Mouse (Mus musculus) ES-Bruce4 (cell line): ENCODE measurements at regions not wholly inside any gene's neighbourhood (a gene's known extent, or its start where the extent isn't known, plus 50 kb on each side); places are given as distances from the start of the nearest gene placed in this dataset.

Source experiments
- H3K27ac ChIP-seq: 2 replicates; pipeline ENCODE4 v1.5.1; 2012; ENCODE audit warnings: low read length, inconsistent platforms; ENCODE audit not compliant: insufficient read depth
- H3K27me3 ChIP-seq: 2 replicates; pipeline ENCODE4 v1.6.1; 2012; ENCODE audit warnings: mild to moderate bottlenecking, low read length, inconsistent platforms; ENCODE audit not compliant: control insufficient read depth, poor library complexity, insufficient read depth, severe bottlenecking
- H3K36me3 ChIP-seq: 2 replicates; pipeline ENCODE4 v1.6.1; 2012; ENCODE audit warnings: inconsistent platforms, mild to moderate bottlenecking, low read length, moderate library complexity; ENCODE audit not compliant: control insufficient read depth, poor library complexity, insufficient read depth, severe bottlenecking
- H3K4me1 ChIP-seq: one replicate; pipeline ENCODE4 v1.8.1; 2011; ENCODE audit warnings: low read length; ENCODE audit not compliant: control insufficient read depth, insufficient read depth
- H3K4me3 ChIP-seq: 2 replicates; pipeline ENCODE4 v1.5.1; 2011; ENCODE audit warnings: low read depth, mild to moderate bottlenecking, low read length
- H3K9ac ChIP-seq: 2 replicates; pipeline ENCODE4 v1.6.1; 2012; ENCODE audit warnings: low read depth, mild to moderate bottlenecking, inconsistent platforms; ENCODE audit not compliant: poor library complexity, severe bottlenecking
- H3K9me3 ChIP-seq: replicated peaks from 2 replicates; pipeline ENCODE4 v1.6.1; 2012; ENCODE audit warnings: mild to moderate bottlenecking, low read length, inconsistent platforms; ENCODE audit not compliant: control insufficient read depth, poor library complexity, insufficient read depth, severe bottlenecking
- CTCF ChIP-seq: IDR thresholded peaks from one replicate; pipeline ENCODE4 v1.8.1; 2011; ENCODE audit warnings: low read depth, low read length
- EP300 ChIP-seq: IDR thresholded peaks from 2 replicates; pipeline ENCODE4 v1.6.1; 2011; ENCODE audit warnings: low read depth, low read length; ENCODE audit not compliant: insufficient read depth
- POLR2A ChIP-seq: IDR thresholded peaks from one replicate; pipeline ENCODE4 v1.8.1; 2011; ENCODE audit warnings: low read length; ENCODE audit not compliant: insufficient read depth

DNA sequence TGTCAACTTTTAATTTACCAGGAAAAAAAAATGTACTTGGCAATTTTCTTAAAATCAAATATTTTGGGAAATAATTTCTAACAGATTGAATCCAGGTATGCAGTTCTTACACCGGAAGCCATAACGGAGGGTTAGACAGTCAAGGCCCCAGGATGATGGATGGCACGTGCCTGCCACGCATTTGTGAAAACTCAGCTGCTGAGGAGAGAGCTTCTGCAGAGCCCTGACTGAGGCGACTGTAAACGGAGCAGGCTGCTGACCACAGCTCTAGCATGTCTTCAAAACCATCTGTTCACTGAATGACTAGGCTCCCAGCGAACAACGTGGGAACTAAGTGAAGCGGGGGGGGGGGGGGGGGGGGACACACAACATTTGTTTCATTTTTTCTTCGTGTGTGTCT, 416.5 kb upstream of the Castor2 start:
- no peak overlapping the region for H3K27ac ChIP-seq

DNA sequence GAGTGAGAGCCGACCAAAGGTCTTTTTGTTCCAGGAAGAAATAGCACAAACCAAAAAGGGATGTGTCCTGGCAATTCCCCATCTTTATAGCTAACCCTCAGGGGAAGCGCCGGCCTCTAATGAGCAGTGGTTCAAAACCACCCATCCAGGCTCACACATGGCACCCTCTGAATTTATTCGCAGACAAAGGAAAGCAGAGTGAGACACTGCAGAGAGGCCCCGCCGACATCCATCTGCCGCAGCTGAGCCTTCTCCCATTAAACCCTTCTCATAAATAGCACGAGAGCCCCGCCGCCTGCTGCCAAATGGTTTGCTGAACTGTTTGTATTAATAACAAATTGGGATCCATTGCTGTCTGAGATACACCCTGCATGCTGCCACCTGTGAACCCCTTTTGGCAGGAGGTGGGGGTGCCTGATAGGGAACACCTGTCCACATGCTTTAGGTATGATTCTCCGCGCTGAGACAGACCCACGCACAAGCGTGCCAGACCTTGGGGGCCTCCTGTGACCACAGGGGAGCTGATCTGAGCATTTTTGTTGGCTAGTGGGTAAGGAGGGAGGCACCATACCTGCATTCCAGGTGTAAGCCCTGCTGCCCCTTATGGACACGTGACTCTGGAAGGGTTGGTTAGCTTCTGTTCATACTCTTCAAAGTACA, 422.6 kb upstream of the Castor2 start:
- Histone ChIP-seq H3K36me3 (no peaks in the 10 kb centered on the region), H3K4me1 (no peaks in the 10 kb centered on the region), H3K27me3 (no peaks in the 10 kb centered on the region), H3K4me3 (no peak overlapping the region), H3K9me3 (no peaks in the 10 kb centered on the region), H3K9ac (no peak overlapping the region), H3K27ac (no peak overlapping the region)
- TF ChIP-seq POLR2A (no peak), CTCF (no peak), EP300 (no peak)

More for the DNA sequence above, 416.5 kb upstream of the Castor2 start:
- H3K36me3 ChIP-seq = no peaks in the 10 kb centered on the region
- H3K9me3 ChIP-seq = no peaks in the 10 kb centered on the region; the same call in 1 of the 2 replicates
- H3K4me1 ChIP-seq = no peaks in the 10 kb centered on the region
- no peaks in the 10 kb centered on the region for H3K27me3 ChIP-seq
- H3K4me3 ChIP-seq = no peak overlapping the region
- no peak overlapping the region for H3K9ac ChIP-seq
- TF ChIP-seq CTCF = no peak
- TF ChIP-seq EP300 = no peak
- TF ChIP-seq POLR2A = no peak

DNA sequence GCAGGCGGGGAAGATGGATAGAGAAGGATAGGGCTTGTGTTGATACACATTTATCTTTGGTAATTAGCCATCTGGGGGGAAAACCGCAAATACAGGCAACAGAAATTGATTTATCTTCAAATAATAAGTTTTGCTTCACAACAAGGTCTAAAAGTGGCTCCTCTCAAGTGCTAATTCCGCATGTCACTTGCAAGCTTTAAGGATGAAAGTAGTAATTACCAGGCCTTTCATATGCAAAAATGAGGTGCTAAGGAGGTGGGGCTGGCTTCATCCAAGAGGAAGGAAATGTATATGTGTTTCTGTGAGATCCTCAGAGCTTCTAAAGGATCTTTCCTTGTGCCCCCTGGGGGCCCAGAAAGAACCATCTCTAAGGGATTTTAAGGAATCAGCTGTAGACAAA, 423.9 kb upstream of the Castor2 start:
- Histone ChIP-seq H3K4me1 (no peaks in the 10 kb centered on the region), H3K36me3 (no peaks in the 10 kb centered on the region), H3K9ac (no peak overlapping the region), H3K27me3 (no peaks in the 10 kb centered on the region), H3K27ac (no peak overlapping the region), H3K9me3 (no peaks in the 10 kb centered on the region), H3K4me3 (no peak overlapping the region)
- TF ChIP-seq POLR2A = no peak
- TF ChIP-seq CTCF = no peak
- no peak for TF ChIP-seq EP300

DNA sequence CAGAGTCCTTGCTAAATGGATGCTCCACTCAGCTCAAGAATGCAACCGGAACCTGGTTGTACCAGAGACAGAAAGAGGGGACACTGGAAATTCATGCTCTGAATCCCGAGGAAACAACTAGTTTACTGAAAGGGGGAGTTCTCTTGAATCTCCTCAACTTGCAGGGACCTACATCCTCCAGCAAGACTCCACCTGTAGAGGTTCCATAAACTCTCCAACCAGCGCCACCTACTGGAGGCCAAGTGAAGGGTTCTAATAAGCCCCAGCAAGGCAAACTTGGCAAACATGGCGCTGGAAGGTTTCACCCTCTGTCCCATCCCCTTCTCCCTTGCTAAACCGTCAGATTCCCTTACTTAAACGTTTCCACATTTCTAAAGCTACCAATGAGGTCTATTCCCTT, 433.0 kb upstream of the Castor2 start:
- Histone ChIP-seq H3K4me1 (no peaks in the 10 kb centered on the region), H3K36me3 (no peaks in the 10 kb centered on the region), H3K9ac (no peak overlapping the region), H3K9me3 (no peaks in the 10 kb centered on the region), H3K27ac (no peak overlapping the region), H3K27me3 (no peaks in the 10 kb centered on the region), H3K4me3 (no peak overlapping the region)
- no peak for TF ChIP-seq POLR2A
- peak; percentile 62 for TF ChIP-seq CTCF

- Histone ChIP-seq H3K9ac (no peak overlapping the region), H3K36me3 (no peaks in the 10 kb centered on the region), H3K4me1 (no peaks in the 10 kb centered on the region), H3K9me3 (no peaks in the 10 kb centered on the region), H3K4me3 (no peak overlapping the region), H3K27ac (no peak overlapping the region), H3K27me3 (no peaks in the 10 kb centered on the region)
- no peak for TF ChIP-seq EP300
Observed at GRCm38 (mm10) chr5:133662474-133663256, 436.8 kb upstream of the Castor2 start.

- no peak overlapping the region for H3K9ac ChIP-seq
- no peaks in the 10 kb centered on the region for H3K27me3 ChIP-seq
- H3K36me3 ChIP-seq = no peaks in the 10 kb centered on the region
- no peaks in the 10 kb centered on the region for H3K9me3 ChIP-seq
- no peak for TF ChIP-seq CTCF
- TF ChIP-seq EP300 = no peak
- TF ChIP-seq POLR2A = no peak
- H3K4me3 ChIP-seq = no peak overlapping the region
- no peak overlapping the region for H3K27ac ChIP-seq
- no peaks in the 10 kb centered on the region for H3K4me1 ChIP-seq
Observed at GRCm38 (mm10) chr5:133660351-133660750, 439.2 kb upstream of the Castor2 start.
